Mouse (Mus musculus) myocyte (in vitro differentiated cells): ENCODE data around the gene Sgsm1. TPM values are rescaled to one million over a fixed set of nuclear protein-coding genes. Genes with fewer than 3 reads are reported as not detected.

Source experiments
- H3K27me3 ChIP-seq: one replicate; pipeline ENCODE4 v1.6.1; 2011; ENCODE audit not compliant: control insufficient read depth, insufficient read depth, insufficient read length
- H3K36me3 ChIP-seq: one replicate; pipeline ENCODE4 v1.6.1; 2011; ENCODE audit not compliant: control insufficient read depth, insufficient read depth
- H3K4me2 ChIP-seq: one replicate; pipeline ENCODE4 v1.6.1; 2011; ENCODE audit warnings: low read depth, control low read depth
- H3K4me3 ChIP-seq: one replicate; pipeline ENCODE4 v1.5.1; 2011; ENCODE audit warnings: mild to moderate bottlenecking, control low read depth, moderate library complexity
- H3K79me2 ChIP-seq: one replicate; pipeline ENCODE4 v1.6.1; 2011; ENCODE audit not compliant: control insufficient read depth, insufficient read depth
- H3ac ChIP-seq: one replicate; pipeline ENCODE4 v1.6.1; 2011; ENCODE audit not compliant: control insufficient read depth, insufficient read length
- CEBPB ChIP-seq: IDR thresholded peaks from 2 replicates; pipeline ENCODE4 v1.6.1; 2011; ENCODE audit warnings: mild to moderate bottlenecking, moderate library complexity; ENCODE audit not compliant: poor library complexity, insufficient read depth, severe bottlenecking
- E2F4 ChIP-seq: IDR thresholded peaks from one replicate; pipeline ENCODE4 v1.6.1; 2011; ENCODE audit warnings: mild to moderate bottlenecking, control low read depth, moderate library complexity; ENCODE audit not compliant: insufficient read depth
- MAX ChIP-seq: IDR thresholded peaks from one replicate; pipeline ENCODE4 v1.6.1; 2011; ENCODE audit warnings: low read depth, mild to moderate bottlenecking, control low read depth
- MYOD1 ChIP-seq, 3 experiments: IDR thresholded peaks; one replicate each; pipeline ENCODE4 v1.6.1; 2011; ENCODE audit warnings: control low read depth in 2 of 3, low read depth in 2 of 3, mild to moderate bottlenecking in 2 of 3, moderate library complexity in 1 of 3; ENCODE audit not compliant: insufficient read length in 2 of 3, control insufficient read depth in 1 of 3
- MYOG ChIP-seq, 3 experiments: IDR thresholded peaks; one replicate each; pipeline ENCODE4 v1.6.1; 2011; ENCODE audit warnings: control low read depth in 2 of 3, low read depth in 2 of 3, mild to moderate bottlenecking in 2 of 3; ENCODE audit not compliant: insufficient read length in 2 of 3, control insufficient read depth in 1 of 3, insufficient read depth in 1 of 3
- POLR2A ChIP-seq: IDR thresholded peaks from one replicate; pipeline ENCODE4 v1.6.1; 2011; ENCODE audit warnings: low read depth, mild to moderate bottlenecking, control low read depth, moderate library complexity; ENCODE audit not compliant: insufficient read length
- POLR2AphosphoS2 ChIP-seq: IDR thresholded peaks from one replicate; pipeline ENCODE4 v1.6.1; 2011; ENCODE audit warnings: low read depth, control low read depth; ENCODE audit not compliant: insufficient read length
- REST ChIP-seq: IDR thresholded peaks from one replicate; pipeline ENCODE4 v1.6.1; 2011; ENCODE audit warnings: mild to moderate bottlenecking, control low read depth, moderate library complexity; ENCODE audit not compliant: insufficient read depth, insufficient read length
- SRF ChIP-seq: IDR thresholded peaks from one replicate; pipeline ENCODE4 v1.6.1; 2011; ENCODE audit warnings: low read depth; ENCODE audit not compliant: control insufficient read depth, insufficient read length
- TCF12 ChIP-seq: IDR thresholded peaks from one replicate; pipeline ENCODE4 v1.6.1; 2011; ENCODE audit warnings: mild to moderate bottlenecking, control low read depth; ENCODE audit not compliant: poor library complexity, insufficient read depth, severe bottlenecking
- TCF3 ChIP-seq: IDR thresholded peaks from one replicate; pipeline ENCODE4 v1.6.1; 2011; ENCODE audit warnings: low read depth, control low read depth; ENCODE audit not compliant: insufficient read length
- USF1 ChIP-seq: IDR thresholded peaks from one replicate; pipeline ENCODE4 v1.6.1; 2011; ENCODE audit warnings: low read depth, mild to moderate bottlenecking, control low read depth, moderate library complexity
- polyA plus RNA-seq: library from polyadenylated mRNA; unstranded; fragments of >200 nt; fragmentation: generic; extraction: Trizol; gene quantifications from one replicate; pipeline ENCODE4 v1.2.1, GENCODE M21; 2012; ENCODE audit warnings: missing spikeins

The Sgsm1 gene
- polyA plus RNA-seq, 1 experiment, result 3.6 TPM

DNA sequence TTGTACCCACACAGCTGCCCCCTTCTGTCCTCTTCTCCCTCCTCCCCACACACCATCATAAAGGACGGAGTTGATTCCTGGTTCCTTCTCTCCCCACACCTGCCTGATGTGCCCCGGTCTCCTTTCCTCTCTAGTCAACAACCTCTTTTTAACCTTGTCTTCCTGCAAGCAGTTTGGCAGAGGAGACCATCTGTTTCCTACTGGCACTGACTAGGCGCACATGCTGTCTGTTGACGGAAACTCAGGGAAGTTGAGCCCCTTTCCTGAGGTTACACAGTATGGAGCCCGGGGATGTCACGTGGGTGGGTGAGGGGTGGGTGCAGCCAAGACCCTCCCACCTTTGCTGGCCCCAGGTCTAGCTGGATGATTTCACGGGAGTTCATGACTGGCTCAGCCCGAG is 17.8 kb downstream of the Sgsm1 start:
- Histone ChIP-seq H3K4me3 (no peak overlapping the region), H3ac (no peak overlapping the region), H3K79me2 (no peaks in the 10 kb centered on the region), H3K4me2 (no peak overlapping the region), H3K36me3 (no peaks in the 10 kb centered on the region), H3K27me3 (peaks cover 12% of the 10 kb centered on the region)
- TF ChIP-seq E2F4, result no peak
- TF ChIP-seq REST, result no peak
- TF ChIP-seq POLR2A, result no peak
- TF ChIP-seq CEBPB, result no peak
- no peak for TF ChIP-seq POLR2AphosphoS2
- no peak for TF ChIP-seq MAX
- no peak for TF ChIP-seq TCF12
- no peak for TF ChIP-seq MYOD1 (IDR thresholded peaks at IDR 0.05; ENCODE audit: control insufficient read depth in 1 of 3, insufficient read length in 2 of 3, low read depth in 2 of 3)
- TF ChIP-seq SRF, result no peak
- no peak for TF ChIP-seq USF1
- TF ChIP-seq TCF3, result no peak
- no peak for TF ChIP-seq MYOG (IDR thresholded peaks at IDR 0.05; ENCODE audit: control insufficient read depth in 1 of 3, insufficient read depth in 1 of 3, insufficient read length in 2 of 3, low read depth in 2 of 3)

DNA sequence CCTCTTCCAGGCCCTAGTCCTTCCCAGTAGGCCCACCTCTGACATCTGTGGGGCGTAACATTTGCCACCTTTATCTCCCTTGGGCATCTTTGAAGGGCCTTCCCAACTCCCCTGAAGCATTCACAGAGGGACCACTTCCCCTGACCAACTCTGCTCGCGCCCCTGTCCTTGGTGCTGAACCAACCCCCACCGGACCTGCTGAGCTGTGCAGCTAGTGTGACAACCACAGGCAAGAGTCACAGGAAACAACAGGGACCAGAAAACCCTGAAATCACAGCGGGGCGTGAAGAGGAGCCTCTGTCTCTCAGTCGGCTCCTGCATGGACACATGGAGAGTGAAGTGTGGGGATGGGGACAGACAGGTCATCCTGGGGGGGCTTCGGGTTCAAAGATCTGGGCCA is 18.4 kb downstream of the Sgsm1 start:
- Histone ChIP-seq H3ac (no peak overlapping the region), H3K36me3 (no peaks in the 10 kb centered on the region), H3K4me3 (no peak overlapping the region), H3K79me2 (no peaks in the 10 kb centered on the region), H3K4me2 (no peak overlapping the region), H3K27me3 (peaks cover 9% of the 10 kb centered on the region)
- TF ChIP-seq POLR2A (no peak), REST (peak; percentile 85)

DNA sequence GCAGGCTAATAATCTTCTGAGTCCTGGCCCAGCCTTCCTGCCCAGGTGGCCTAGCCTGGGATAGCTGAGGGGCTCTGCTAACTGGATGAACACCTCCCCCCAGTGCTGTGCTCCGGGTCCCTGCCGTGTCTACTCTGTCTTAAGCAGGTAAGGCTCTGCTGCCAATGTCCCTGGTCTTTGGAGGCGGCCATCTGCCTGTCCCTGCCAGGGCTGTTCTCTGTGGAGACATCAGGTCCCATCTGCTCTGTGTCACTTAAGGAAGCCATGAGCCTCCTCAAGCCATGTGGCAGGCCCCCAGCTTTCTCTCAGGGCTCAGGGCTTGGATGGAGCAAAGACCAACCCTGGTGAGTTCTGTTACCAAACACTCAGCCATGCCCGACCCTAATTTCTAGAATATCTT is 19.5 kb downstream of the Sgsm1 start:
- Histone ChIP-seq H3K27me3 (peaks cover 13% of the 10 kb centered on the region), H3K4me3 (no peak overlapping the region), H3ac (no peak overlapping the region), H3K36me3 (no peaks in the 10 kb centered on the region), H3K79me2 (no peaks in the 10 kb centered on the region), H3K4me2 (no peak overlapping the region)
- no peak for TF ChIP-seq CEBPB
- no peak for TF ChIP-seq E2F4
- TF ChIP-seq MYOG (IDR thresholded peaks at IDR 0.05; ENCODE audit: control insufficient read depth in 1 of 3, insufficient read depth in 1 of 3, insufficient read length in 2 of 3, low read depth in 2 of 3), result no peak
- TF ChIP-seq REST, result no peak
- no peak for TF ChIP-seq MYOD1 (IDR thresholded peaks at IDR 0.05; ENCODE audit: control insufficient read depth in 1 of 3, insufficient read length in 2 of 3, low read depth in 2 of 3)
- no peak for TF ChIP-seq POLR2A
- TF ChIP-seq USF1, result no peak
- TF ChIP-seq POLR2AphosphoS2, result no peak
- no peak for TF ChIP-seq MAX
- no peak for TF ChIP-seq SRF
- no peak for TF ChIP-seq TCF3
- TF ChIP-seq TCF12, result no peak

DNA sequence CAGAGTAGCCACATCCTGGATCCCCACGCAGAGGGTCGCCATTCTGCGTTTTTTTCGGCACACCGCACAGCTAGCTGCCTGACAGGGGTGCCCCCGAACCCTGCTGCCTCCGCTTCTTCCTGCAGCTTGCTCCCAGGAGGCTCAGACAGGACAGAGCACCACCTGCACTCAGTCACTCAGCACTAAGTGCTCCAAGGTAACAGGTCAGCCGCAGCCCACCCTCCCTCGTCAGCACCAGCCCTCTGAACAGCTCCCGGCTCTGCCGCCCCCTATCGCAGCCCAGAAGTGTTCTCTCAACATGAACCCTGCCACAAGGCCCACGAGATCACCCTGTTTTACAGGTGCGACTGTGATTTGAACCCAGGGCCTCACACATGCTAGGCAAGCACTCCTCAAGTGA is 20.4 kb downstream of the Sgsm1 start:
- Histone ChIP-seq H3K27me3 (peaks cover 13% of the 10 kb centered on the region), H3K4me2 (no peak overlapping the region), H3K36me3 (no peaks in the 10 kb centered on the region), H3K4me3 (no peak overlapping the region), H3ac (no peak overlapping the region), H3K79me2 (no peaks in the 10 kb centered on the region)
- no peak for TF ChIP-seq TCF12
- peak; percentile 41 for TF ChIP-seq REST

DNA sequence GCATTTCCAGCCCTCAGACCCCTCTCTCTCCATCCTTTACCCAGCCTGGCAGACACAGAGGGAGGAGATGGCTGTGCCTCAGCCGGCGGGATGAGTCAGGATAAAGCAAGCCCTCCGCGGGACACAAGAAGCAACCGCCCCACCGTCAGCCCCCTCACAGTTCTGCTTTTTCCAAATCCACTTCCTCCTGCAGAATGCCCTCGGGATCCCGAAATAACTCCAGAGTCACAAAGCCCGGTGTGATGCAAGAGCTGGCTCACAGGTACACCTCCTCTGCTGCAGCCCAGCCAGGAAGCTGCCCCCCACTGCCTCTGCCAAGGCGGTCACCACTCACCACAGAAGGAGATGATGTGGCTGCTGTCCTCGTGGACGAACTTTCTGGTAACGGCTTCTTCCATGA is 22.1 kb downstream of the Sgsm1 start:
- H3K27me3 ChIP-seq, result peaks cover 13% of the 10 kb centered on the region
- H3K4me3 ChIP-seq, result no peak overlapping the region
- H3K36me3 ChIP-seq, result no peaks in the 10 kb centered on the region
- no peaks in the 10 kb centered on the region for H3K79me2 ChIP-seq
- H3K4me2 ChIP-seq, result no peak overlapping the region
- no peak for TF ChIP-seq CEBPB
- no peak for TF ChIP-seq MYOG (IDR thresholded peaks at IDR 0.05; ENCODE audit: control insufficient read depth in 1 of 3, insufficient read depth in 1 of 3, insufficient read length in 2 of 3, low read depth in 2 of 3)
- TF ChIP-seq POLR2A, result no peak
- no peak overlapping the region for H3ac ChIP-seq

DNA sequence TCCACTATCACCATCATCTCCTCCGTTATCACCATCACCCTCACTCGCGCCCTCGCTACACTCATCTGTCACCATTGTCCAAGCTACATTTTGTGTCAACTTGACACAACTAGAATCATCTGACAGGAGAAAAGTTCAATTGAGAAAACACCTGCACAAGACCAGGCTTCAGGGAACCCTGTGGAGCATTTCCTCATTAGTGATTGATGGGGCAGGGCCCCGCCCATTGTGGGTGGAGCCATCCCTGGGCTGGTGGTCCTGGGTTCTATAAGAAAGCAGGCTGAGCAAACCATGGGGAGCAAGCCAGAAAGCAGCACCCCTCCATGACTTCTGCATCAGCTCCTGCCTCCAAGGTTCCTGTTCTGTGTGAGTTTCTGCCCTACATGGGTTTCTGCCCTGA is 22.8 kb downstream of the Sgsm1 start:
- Histone ChIP-seq H3K27me3 (peaks cover 13% of the 10 kb centered on the region), H3ac (no peak overlapping the region), H3K4me2 (no peak overlapping the region), H3K4me3 (no peak overlapping the region), H3K79me2 (no peaks in the 10 kb centered on the region), H3K36me3 (no peaks in the 10 kb centered on the region)
- no peak for TF ChIP-seq MYOD1 (IDR thresholded peaks at IDR 0.05; ENCODE audit: control insufficient read depth in 1 of 3, insufficient read length in 2 of 3, low read depth in 2 of 3)
- no peak for TF ChIP-seq POLR2AphosphoS2
- TF ChIP-seq MYOG (IDR thresholded peaks at IDR 0.05; ENCODE audit: control insufficient read depth in 1 of 3, insufficient read depth in 1 of 3, insufficient read length in 2 of 3, low read depth in 2 of 3), result no peak
